Comparison of ENCODE assay signal across 8 mouse cellular contexts in the genomic region with DNA sequence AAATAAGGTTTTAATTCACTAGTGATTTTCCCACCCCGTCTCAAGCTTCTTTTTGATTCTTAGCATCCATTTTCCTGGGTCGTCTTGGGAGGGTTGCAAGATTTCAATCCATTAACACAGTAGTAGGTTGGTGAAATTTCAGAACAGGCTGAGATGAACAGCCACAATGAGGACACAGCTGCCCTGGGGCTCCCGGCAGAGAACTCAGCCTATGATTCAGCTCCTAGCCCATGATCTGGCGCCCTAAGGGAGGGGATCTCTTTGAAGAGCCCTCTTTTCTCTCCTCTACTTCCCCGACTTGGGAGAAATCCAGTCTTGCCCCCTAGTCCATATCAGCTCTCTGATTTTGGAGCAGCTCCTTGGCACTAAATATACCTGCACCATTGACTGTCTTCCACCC. TPM values are rescaled to one million over a fixed set of nuclear protein-coding genes. Genes with fewer than 3 reads are reported as not detected.
DNase-seq lines count a peak whose midpoint lies in the region; ATAC-seq and TF ChIP-seq lines count a peak whose summit lies in the region.

No protein-coding gene starts in this region.

- peaks cover 7% of the 10 kb centered on the region for H3K4me1 ChIP-seq in kidney, embryonic 14.5 days (ENCODE audit: control insufficient read depth, insufficient read depth, low read length)
- H3K4me1 ChIP-seq in embryonic facial prominence, embryonic 13.5 days: peaks cover 18% of the 10 kb centered on the region
- H3K4me1 ChIP-seq in intestine, embryonic 16.5 days (ENCODE audit: control insufficient read depth, insufficient read depth, low read length): peaks cover 4% of the 10 kb centered on the region; the same call in 1 of the 2 replicates
- peaks cover 26% of the 10 kb centered on the region for H3K4me1 ChIP-seq in neural tube, embryonic 15.5 days

- no peaks in the 10 kb centered on the region for H3K36me3 ChIP-seq in kidney, embryonic 14.5 days (ENCODE audit: control insufficient read depth, insufficient read depth, low read length)
- H3K36me3 ChIP-seq in embryonic facial prominence, embryonic 13.5 days: no peaks in the 10 kb centered on the region
- H3K36me3 ChIP-seq in intestine, embryonic 16.5 days (ENCODE audit: control insufficient read depth, insufficient read depth, low read length): no peaks in the 10 kb centered on the region
- no peaks in the 10 kb centered on the region for H3K36me3 ChIP-seq in neural tube, embryonic 15.5 days

- 22% methylated on average over 5 of the region's 5 CpGs for WGBS in kidney, embryonic 14.5 days
- WGBS in embryonic facial prominence, embryonic 13.5 days: 12% methylated on average over 5 of the region's 5 CpGs
- 32% methylated on average over 5 of the region's 5 CpGs for WGBS in intestine, embryonic 16.5 days
- 14% methylated on average over 5 of the region's 5 CpGs for WGBS in neural tube, embryonic 15.5 days

- peak overlapping the region; percentile 8; the same call in 1 of the 2 replicates for H3K4me3 ChIP-seq in kidney, embryonic 14.5 days (ENCODE audit: low read length)
- H3K4me3 ChIP-seq in embryonic facial prominence, embryonic 13.5 days: peak overlapping the region; percentile 27
- no peak overlapping the region for H3K4me3 ChIP-seq in intestine, embryonic 16.5 days (ENCODE audit: low read length)
- peak overlapping the region; percentile 24 for H3K4me3 ChIP-seq in neural tube, embryonic 15.5 days (replicated peaks)
- no peak overlapping the region for H3K4me3 ChIP-seq in layer of hippocampus, adult 2 months
- H3K4me3 ChIP-seq in gastrocnemius, adult 2 months: no peak overlapping the region

- DNase-seq in kidney, adult 9 months: no peak
- DNase-seq in frontal cortex, adult 2 months (ENCODE audit: extremely low spot score in 1 of 2, low spot score in 1 of 2): no peak
- DNase-seq in layer of hippocampus, adult 2 months (ENCODE audit: low spot score in 2 of 2): no peak
- no peak for DNase-seq in gastrocnemius, adult 2 months

- H3K4me2 ChIP-seq in kidney, embryonic 14.5 days (replicated peaks; ENCODE audit: low read depth, low read length): peak overlapping the region; percentile 40
- peak overlapping the region; percentile 54 for H3K4me2 ChIP-seq in embryonic facial prominence, embryonic 13.5 days
- H3K4me2 ChIP-seq in intestine, embryonic 16.5 days (ENCODE audit: low read depth, low read length): peak overlapping the region; percentile 28; the same call in 1 of the 2 replicates
- H3K4me2 ChIP-seq in neural tube, embryonic 15.5 days: peak overlapping the region; percentile 54

- no peak overlapping the region for H3K27ac ChIP-seq in kidney, embryonic 14.5 days (ENCODE audit: low read depth, low read length)
- no peak overlapping the region for H3K27ac ChIP-seq in embryonic facial prominence, embryonic 13.5 days
- no peak overlapping the region for H3K27ac ChIP-seq in intestine, embryonic 16.5 days (ENCODE audit: low read length)
- H3K27ac ChIP-seq in neural tube, embryonic 15.5 days (replicated peaks): 0 out of 2 replicates have a peak overlapping the region, but pooled peaks have one; percentile 18
- no peak overlapping the region for H3K27ac ChIP-seq in layer of hippocampus, adult 2 months
- H3K27ac ChIP-seq in gastrocnemius, adult 2 months: no peak overlapping the region

- intact Hi-C loops in gastrocnemius, adult 2 months (cut with DNase I): loop anchor here (2.0 to 10.0 kb wide), 6 partner anchors 95 to 848 kb away; no protein-coding TSS in a partner anchor

- H3K27me3 ChIP-seq in kidney, embryonic 14.5 days (ENCODE audit: control insufficient read depth, insufficient read depth, low read length): 0 out of 2 replicates have a peak, but pooled peaks cover 3% of the 10 kb centered on the region
- peaks cover 23% of the 10 kb centered on the region for H3K27me3 ChIP-seq in embryonic facial prominence, embryonic 13.5 days
- 0 out of 2 replicates have a peak, but pooled peaks cover 6% of the 10 kb centered on the region for H3K27me3 ChIP-seq in intestine, embryonic 16.5 days (replicated peaks; ENCODE audit: control insufficient read depth, insufficient read depth, low read length)
- H3K27me3 ChIP-seq in neural tube, embryonic 15.5 days (replicated peaks): no peaks in the 10 kb centered on the region; the same call in 1 of the 2 replicates

- no peaks in the 10 kb centered on the region for H3K9me3 ChIP-seq in kidney, embryonic 14.5 days (ENCODE audit: control insufficient read depth, low read length)
- H3K9me3 ChIP-seq in embryonic facial prominence, embryonic 13.5 days: no peaks in the 10 kb centered on the region
- H3K9me3 ChIP-seq in intestine, embryonic 16.5 days (ENCODE audit: control insufficient read depth, low read length): no peaks in the 10 kb centered on the region
- no peaks in the 10 kb centered on the region for H3K9me3 ChIP-seq in neural tube, embryonic 15.5 days (replicated peaks)

- ATAC-seq in kidney, embryonic 14.5 days (ENCODE audit: low FRiP score, low TSS enrichment): no peak
- ATAC-seq in embryonic facial prominence, embryonic 13.5 days (ENCODE audit: insufficient number of reproducible peaks, insufficient read depth, low FRiP score, low TSS enrichment, low read depth): no peak
- no peak for ATAC-seq in intestine, embryonic 16.5 days
- no peak for ATAC-seq in neural tube, embryonic 15.5 days (ENCODE audit: low FRiP score)

- TF ChIP-seq CTCF in layer of hippocampus, adult 2 months (conservative IDR thresholded peaks at IDR 0.05): no peak
- TF ChIP-seq CTCF in gastrocnemius, adult 2 months (IDR thresholded peaks at IDR 0.05): no peak

- H3K9ac ChIP-seq in kidney, embryonic 14.5 days (ENCODE audit: low read depth, low read length): no peak overlapping the region
- H3K9ac ChIP-seq in embryonic facial prominence, embryonic 13.5 days: no peak overlapping the region
- H3K9ac ChIP-seq in intestine, embryonic 16.5 days (ENCODE audit: low read depth, low read length): no peak overlapping the region
- 0 out of 2 replicates have a peak overlapping the region, but pooled peaks have one; percentile 17 for H3K9ac ChIP-seq in neural tube, embryonic 15.5 days (replicated peaks)

RNA-seq across cellular contexts. Expression of a gene that starts 41.9 kb away (rescaled TPM):
- 12.0 and 20.2 TPM in 2 replicates for polyA plus RNA-seq in kidney, embryonic 14.5 days (2014; fragmentation: Nextera tagmentation; extraction: Ambion mirVana)
- 16.0 and 18.7 TPM in 2 replicates for polyA plus RNA-seq in embryonic facial prominence, embryonic 13.5 days (2015; fragmentation: Nextera tagmentation; extraction: Ambion mirVana)
- 27.5 and 28.7 TPM in 2 replicates for polyA plus RNA-seq in intestine, embryonic 16.5 days (2015; fragmentation: Nextera tagmentation; extraction: Ambion mirVana)
- polyA plus RNA-seq in neural tube, embryonic 15.5 days (2015; fragmentation: Nextera tagmentation; extraction: Ambion mirVana): 26.0 and 27.6 TPM in 2 replicates
- polyA plus RNA-seq in frontal cortex, adult 2 months (2012; rRNA removed): 45.2 and 49.1 TPM in 2 replicates
- total RNA-seq in layer of hippocampus, adult 2 months (2021): 10 to 100 TPM; 38.9 to 40.3 TPM
- 10 to 100 TPM; 62.5 to 93.2 TPM for total RNA-seq in gastrocnemius, adult 2 months (2021)

Comparison
In these comparisons a context has a peak if more than half of its experiments do, and no peak if none do; other contexts are left out.
1. H3K4me3 ChIP-seq: peak in kidney, embryonic 14.5 days (single experiment), embryonic facial prominence, embryonic 13.5 days (single experiment) and neural tube, embryonic 15.5 days (single experiment); none in intestine, embryonic 16.5 days (single experiment), layer of hippocampus, adult 2 months (single experiment) and gastrocnemius, adult 2 months (single experiment).
2. Peak in every context shown above with its lines, with median percentiles within 50 percentile points of each other: H3K4me2 ChIP-seq.